Mouse (Mus musculus) kidney, embryonic 15.5 days (tissue): ENCODE results near the gene Ftsj3. TPM values are rescaled to one million over a fixed set of nuclear protein-coding genes. Genes with fewer than 3 reads are reported as not detected.
A peak's percentile ranks its signal among the peaks of the same experiment; 100 is the strongest.

ENCODE experiments used
- ATAC-seq: fragments of 200-750 bp; cut with Nextera tagmentation; replicated peaks from 2 replicates; pipeline ENCODE4 v1.8.0; 2017; ENCODE audit warnings: moderate TSS enrichment; ENCODE audit not compliant: low FRiP score
- H3K27ac ChIP-seq: fragments of 300-500 bp; sonication (generic); 2 replicates; pipeline ENCODE4 v1.5.1; 2015; ENCODE audit warnings: mild to moderate bottlenecking, inconsistent platforms
- H3K27me3 ChIP-seq: fragments of 300-500 bp; sonication (generic); 2 replicates; pipeline ENCODE4 v1.6.1; 2015; ENCODE audit warnings: inconsistent platforms
- H3K36me3 ChIP-seq: fragments of 300-500 bp; sonication (generic); 2 replicates; pipeline ENCODE4 v1.6.1; 2015; ENCODE audit warnings: inconsistent platforms
- H3K4me1 ChIP-seq: fragments of 300-500 bp; sonication (generic); 2 replicates; pipeline ENCODE4 v1.6.1; 2015; ENCODE audit warnings: inconsistent platforms
- H3K4me2 ChIP-seq: fragments of 300-500 bp; sonication (generic); 2 replicates; pipeline ENCODE4 v1.6.1; 2015; ENCODE audit warnings: moderate library complexity, mild to moderate bottlenecking, inconsistent platforms
- H3K4me3 ChIP-seq: fragments of 300-500 bp; sonication (generic); replicated peaks from 2 replicates; pipeline ENCODE4 v1.5.1; 2015; ENCODE audit warnings: mild to moderate bottlenecking, inconsistent platforms
- H3K9ac ChIP-seq: fragments of 300-500 bp; sonication (generic); 2 replicates; pipeline ENCODE4 v1.6.1; 2015; ENCODE audit warnings: mild to moderate bottlenecking, inconsistent platforms
- H3K9me3 ChIP-seq: fragments of 300-500 bp; sonication (generic); replicated peaks from 2 replicates; pipeline ENCODE4 v1.6.1; 2016; ENCODE audit warnings: inconsistent platforms
- WGBS: fragments of 180-500 bp; shearing (Covaris S2); methylation state at CpG from one replicate; pipeline ENCODE4 v1.1.7; 2015; ENCODE audit warnings: mixed read lengths; 5-methylcytosine and 5-hydroxymethylcytosine counted together
- polyA plus RNA-seq: library from polyadenylated mRNA; unstranded; fragments of >200 nt; fragmentation: Nextera tagmentation; extraction: Ambion mirVana; gene quantifications from 2 replicates; pipeline ENCODE4 v1.2.1, GENCODE M21; 2015

Ftsj3 gene
- polyA plus RNA-seq, 1 experiment from 2014 or later = 70.2 TPM

GRCm38 (mm10) chr11:106276454-106276853, 20.6 kb upstream of the Ftsj3 start, which contains the start of gene Tcam1:
TSS of gene Tcam1 (plus strand) at chr11:106276672.
- peak within 1 kb of the TSS; percentile 98 for H3K27ac ChIP-seq
- peaks cover 5% of the 10 kb centered on the region; the same call in 1 of the 2 replicates for H3K27me3 ChIP-seq
- WGBS = 7% methylated on average over 25 of the region's 25 CpGs
- peaks cover 42% of the 10 kb centered on the region for H3K4me1 ChIP-seq
- peak within 1 kb of the TSS; percentile 18; the same call in 1 of the 2 replicates for H3K9ac ChIP-seq
- H3K4me3 ChIP-seq = peak within 1 kb of the TSS; percentile 24
- peak within 1 kb of the TSS; percentile 54 for H3K4me2 ChIP-seq
- H3K9me3 ChIP-seq = no peaks in the 10 kb centered on the region
- no peaks in the 10 kb centered on the region for H3K36me3 ChIP-seq
- ATAC-seq = peak; percentile 23; the same call in 1 of the 2 replicates

- 42% methylated on average over 7 of the region's 7 CpGs for WGBS
Observed at GRCm38 (mm10) chr11:106274971-106275411, 19.1 kb upstream of the Ftsj3 start.

GRCm38 (mm10) chr11:106274374-106274773, 18.5 kb upstream of the Ftsj3 start:
- Histone ChIP-seq H3K36me3 (peaks cover 6% of the 10 kb centered on the region; the same call in 1 of the 2 replicates), H3K27ac (peak overlapping the region; percentile 98), H3K4me2 (no peak overlapping the region), H3K4me3 (no peak overlapping the region), H3K9ac (no peak overlapping the region), H3K27me3 (peaks cover 5% of the 10 kb centered on the region; the same call in 1 of the 2 replicates), H3K9me3 (no peaks in the 10 kb centered on the region), H3K4me1 (peaks cover 59% of the 10 kb centered on the region)
- no peak for ATAC-seq
- 59% methylated on average over 1 of the region's 1 CpGs for whole genome bisulfite sequencing

More at GRCm38 (mm10) chr11:106274971-106275411, 19.1 kb upstream of the Ftsj3 start:
- peaks cover 56% of the 10 kb centered on the region for H3K4me1 ChIP-seq
- H3K4me2 ChIP-seq = peak overlapping the region; percentile 23
- H3K27ac ChIP-seq = peak overlapping the region; percentile 98
- peaks cover 6% of the 10 kb centered on the region; the same call in 1 of the 2 replicates for H3K36me3 ChIP-seq
- no peak overlapping the region for H3K4me3 ChIP-seq
- peak; percentile 9; the same call in 1 of the 2 replicates for ATAC-seq
- H3K9me3 ChIP-seq = no peaks in the 10 kb centered on the region
- H3K27me3 ChIP-seq = peaks cover 5% of the 10 kb centered on the region; the same call in 1 of the 2 replicates
- no peak overlapping the region for H3K9ac ChIP-seq

- ATAC-seq = no peak
- 89% methylated on average over 6 of the region's 6 CpGs for WGBS
- Histone ChIP-seq H3K9me3 (no peaks in the 10 kb centered on the region), H3K27ac (peak overlapping the region; percentile 98), H3K36me3 (peaks cover 6% of the 10 kb centered on the region; the same call in 1 of the 2 replicates), H3K4me1 (peaks cover 64% of the 10 kb centered on the region), H3K4me2 (peak overlapping the region; percentile 80), H3K9ac (no peak overlapping the region), H3K4me3 (peak overlapping the region; percentile 97), H3K27me3 (peaks cover 5% of the 10 kb centered on the region; the same call in 1 of the 2 replicates)
Observed at GRCm38 (mm10) chr11:106273811-106274210, 17.9 kb upstream of the Ftsj3 start.

DNA sequence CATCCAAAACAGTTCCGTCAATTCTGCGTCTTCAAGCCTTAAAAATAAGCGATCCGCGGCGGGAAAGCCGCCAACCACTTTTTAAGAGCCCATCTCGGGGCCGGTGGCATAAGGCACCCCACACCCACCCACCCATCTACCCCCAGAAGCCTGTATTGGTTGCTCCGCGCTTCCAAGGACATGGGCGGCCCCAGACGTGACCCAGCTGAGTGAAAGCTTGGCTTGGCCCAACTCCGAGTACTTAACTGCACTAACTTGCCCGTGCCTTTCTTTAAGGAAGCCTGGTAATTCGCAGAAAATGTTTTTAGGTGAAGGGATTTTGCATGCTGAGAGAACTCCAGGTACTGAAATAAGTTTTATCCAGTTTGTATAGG, 17.4 kb upstream of the Ftsj3 start:
- H3K27ac ChIP-seq = peak overlapping the region; percentile 98
- H3K9ac ChIP-seq = peak overlapping the region; percentile 53
- no peak for ATAC-seq
- H3K4me1 ChIP-seq = peaks cover 69% of the 10 kb centered on the region
- WGBS = 13% methylated on average over 16 of the region's 16 CpGs
- peaks cover 5% of the 10 kb centered on the region; the same call in 1 of the 2 replicates for H3K27me3 ChIP-seq
- no peaks in the 10 kb centered on the region for H3K9me3 ChIP-seq
- peaks cover 6% of the 10 kb centered on the region; the same call in 1 of the 2 replicates for H3K36me3 ChIP-seq
- peak overlapping the region; percentile 97 for H3K4me3 ChIP-seq
- H3K4me2 ChIP-seq = peak overlapping the region; percentile 80

DNA sequence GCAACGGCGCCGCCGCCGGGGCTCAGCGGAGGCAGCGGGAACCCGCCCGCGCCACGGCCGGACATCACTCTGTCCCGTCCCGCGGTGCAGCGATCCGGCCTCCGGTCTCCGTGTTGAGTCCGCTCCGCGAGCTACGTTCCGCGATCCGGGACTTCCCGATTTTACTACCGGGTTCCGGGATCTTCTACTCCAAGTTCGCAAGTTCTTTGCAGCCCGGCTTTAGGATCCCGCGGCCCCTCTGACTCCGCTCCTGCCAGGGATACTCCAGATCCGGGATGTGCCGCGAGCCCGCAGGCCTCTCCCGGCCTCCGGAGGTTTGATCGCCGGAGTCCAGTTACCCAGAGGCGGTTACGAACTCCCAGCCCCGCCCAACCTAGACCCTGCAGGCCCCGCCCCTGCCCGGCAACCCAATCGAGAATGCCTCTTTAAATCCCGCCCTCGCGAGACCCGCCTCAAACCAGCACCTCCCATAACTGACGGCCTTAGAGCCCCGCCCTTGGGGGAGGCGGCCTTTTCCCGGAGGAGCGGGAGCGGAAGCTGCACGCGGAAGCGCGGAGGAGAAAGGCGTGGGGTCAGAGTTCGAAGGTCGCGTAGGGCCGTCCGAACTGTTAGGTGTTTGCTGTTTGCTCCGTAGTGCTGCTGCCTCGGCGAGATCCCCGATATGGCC, 16.9 kb upstream of the Ftsj3 start, which contains the start of gene Smarcd2:
Smarcd2 (minus strand) TSS at position 329 of the 667 bp plus-strand sequence.
- H3K27ac ChIP-seq = peak within 1 kb of the TSS; percentile 98
- peak within 1 kb of the TSS; percentile 99 for H3K9ac ChIP-seq
- H3K4me1 ChIP-seq = peaks cover 75% of the 10 kb centered on the region
- WGBS = under 1% methylated on average over 72 of the region's 72 CpGs
- H3K9me3 ChIP-seq = no peaks in the 10 kb centered on the region
- peak within 1 kb of the TSS; percentile 81 for H3K4me2 ChIP-seq
- peak; percentile 94 for ATAC-seq
- H3K36me3 ChIP-seq = peaks cover 8% of the 10 kb centered on the region; the same call in 1 of the 2 replicates
- H3K27me3 ChIP-seq = peaks cover under 1% of the 10 kb centered on the region; the same call in 1 of the 2 replicates
- H3K4me3 ChIP-seq = peak within 1 kb of the TSS; percentile 97

DNA sequence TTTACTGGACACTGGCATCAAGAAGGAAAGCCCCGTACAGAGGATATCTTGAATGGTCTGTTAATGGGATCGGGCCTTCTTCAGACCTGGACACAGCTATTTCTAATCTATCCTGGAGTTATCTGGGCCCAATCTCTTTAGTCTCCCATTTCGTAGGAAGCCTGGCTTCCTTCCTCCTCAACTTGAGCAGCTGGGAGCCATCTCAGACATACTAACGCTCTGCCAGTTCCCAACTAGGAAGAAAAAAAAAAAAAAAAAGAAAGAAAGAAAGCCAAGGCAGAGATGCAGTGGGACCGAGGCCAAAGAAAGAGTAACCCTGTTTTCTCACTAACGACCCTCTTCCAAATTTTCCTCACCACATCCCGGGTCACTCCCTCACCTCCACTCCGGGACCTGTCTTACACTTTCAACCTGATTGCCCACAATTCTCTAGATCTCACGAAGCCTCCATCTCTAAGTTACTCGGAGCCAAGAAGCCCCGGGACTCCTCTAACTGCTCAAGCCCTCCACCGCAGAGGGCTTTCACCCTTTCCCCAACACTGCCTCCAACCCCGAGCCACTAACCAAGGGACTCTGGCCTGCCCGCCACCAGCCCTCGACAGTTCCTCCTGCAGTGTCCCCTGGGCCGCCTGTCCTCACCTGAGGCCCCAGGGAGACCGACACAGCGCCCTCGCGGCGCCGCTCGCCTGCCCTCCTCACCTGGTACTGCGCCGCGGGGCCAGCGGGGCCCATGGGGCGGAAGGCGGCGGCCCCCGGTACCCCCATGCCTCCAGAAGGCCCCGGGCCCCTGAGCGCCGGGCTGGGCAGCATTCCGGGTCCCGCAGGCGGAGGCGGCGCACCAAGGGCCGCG, 16.1 kb upstream of the Ftsj3 start:
- H3K27ac ChIP-seq = peak overlapping the region; percentile 98
- peak overlapping the region; percentile 81 for H3K4me2 ChIP-seq
- peak overlapping the region; percentile 97 for H3K4me3 ChIP-seq
- H3K27me3 ChIP-seq = no peaks in the 10 kb centered on the region
- H3K4me1 ChIP-seq = peaks cover 81% of the 10 kb centered on the region
- H3K9me3 ChIP-seq = no peaks in the 10 kb centered on the region
- H3K9ac ChIP-seq = peak overlapping the region; percentile 99
- peaks cover 15% of the 10 kb centered on the region for H3K36me3 ChIP-seq
- ATAC-seq = peak; percentile 50
- WGBS = under 1% methylated on average over 41 of the region's 41 CpGs

DNA sequence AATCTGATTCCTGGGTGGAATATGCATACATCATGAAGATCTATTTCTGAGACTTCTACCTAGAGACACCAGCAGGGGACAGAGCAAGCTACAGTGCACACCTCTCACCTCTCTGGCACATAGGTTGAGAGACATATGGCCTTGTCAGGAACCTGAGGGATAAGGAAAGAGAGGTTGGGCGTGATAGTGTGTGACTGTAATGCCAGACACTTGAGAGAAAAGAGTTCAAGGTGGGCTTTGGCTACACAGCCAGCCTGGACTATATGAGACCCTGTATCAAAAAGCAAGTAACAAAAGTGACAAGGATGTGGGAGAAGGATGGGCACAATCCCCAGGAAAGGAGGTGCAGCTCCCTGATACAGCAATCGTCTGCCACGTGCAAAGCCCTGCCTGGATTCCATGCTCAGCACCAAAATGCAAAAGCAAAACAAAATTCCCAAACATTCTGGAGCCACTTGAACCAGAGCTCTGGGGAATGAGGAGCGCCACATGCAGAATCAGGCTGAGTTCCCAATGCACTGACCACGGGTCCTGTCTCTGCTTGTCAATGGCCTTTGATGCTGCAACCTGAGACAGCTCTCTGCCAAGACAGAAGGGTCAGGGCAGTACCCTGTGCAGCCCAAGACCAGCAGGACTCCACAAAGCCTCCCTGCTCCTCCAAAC, 15.4 kb upstream of the Ftsj3 start:
- WGBS = 18% methylated on average over 5 of the region's 5 CpGs
- no peaks in the 10 kb centered on the region for H3K27me3 ChIP-seq
- peak overlapping the region; percentile 99 for H3K9ac ChIP-seq
- H3K27ac ChIP-seq = peak overlapping the region; percentile 98
- H3K9me3 ChIP-seq = no peaks in the 10 kb centered on the region
- H3K4me2 ChIP-seq = peak overlapping the region; percentile 81
- peaks cover 23% of the 10 kb centered on the region for H3K36me3 ChIP-seq
- peaks cover 75% of the 10 kb centered on the region for H3K4me1 ChIP-seq
- ATAC-seq = no peak
- peak overlapping the region; percentile 97 for H3K4me3 ChIP-seq

GRCm38 (mm10) chr11:106269060-106269431, 13.2 kb upstream of the Ftsj3 start:
- Histone ChIP-seq H3K27ac (peak overlapping the region; percentile 83), H3K36me3 (peaks cover 45% of the 10 kb centered on the region), H3K9ac (no peak overlapping the region), H3K9me3 (no peaks in the 10 kb centered on the region), H3K4me1 (peaks cover 53% of the 10 kb centered on the region), H3K27me3 (no peaks in the 10 kb centered on the region), H3K4me2 (peak overlapping the region; percentile 45), H3K4me3 (peak overlapping the region; percentile 18)
- no peak for ATAC-seq
- 10% methylated on average over 3 of the region's 3 CpGs for WGBS

DNA sequence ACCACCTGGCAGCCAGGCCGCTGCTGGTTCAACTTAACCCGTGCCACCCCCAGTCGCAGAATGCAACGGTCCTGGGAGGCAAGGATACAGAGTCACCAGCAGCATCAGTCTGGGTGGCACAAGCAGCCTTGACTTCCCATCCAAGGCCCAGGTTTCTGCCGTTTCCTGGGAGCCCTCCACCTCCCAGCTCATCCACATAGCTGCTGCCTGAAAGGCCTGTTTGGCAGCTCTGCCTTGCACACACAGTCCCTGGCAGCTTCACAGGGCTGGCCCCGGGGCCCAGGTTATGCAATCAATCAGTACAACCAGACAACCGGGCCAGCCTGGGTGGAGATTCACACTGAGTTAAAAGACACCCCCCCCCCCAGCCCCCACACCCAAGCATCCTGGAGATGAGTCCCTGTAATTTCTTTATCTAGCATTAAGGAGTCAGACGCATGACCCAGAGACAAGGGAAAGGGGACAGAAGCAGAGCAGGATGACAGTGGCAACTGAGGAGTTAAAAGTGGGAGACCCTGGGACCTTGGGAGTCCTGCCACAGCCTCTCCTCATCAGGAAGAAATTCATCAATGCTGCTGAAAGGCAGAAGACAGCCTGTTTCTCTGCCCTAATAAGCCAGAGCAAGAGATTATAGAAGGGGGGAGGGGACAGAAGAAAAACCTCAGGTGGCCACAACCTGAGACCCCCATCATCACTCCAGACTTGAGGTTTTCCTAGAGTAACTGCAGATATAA, 12.6 kb upstream of the Ftsj3 start:
- peak overlapping the region; percentile 35 for H3K9ac ChIP-seq
- H3K27ac ChIP-seq = peak overlapping the region; percentile 83
- H3K4me1 ChIP-seq = peaks cover 47% of the 10 kb centered on the region
- peaks cover 50% of the 10 kb centered on the region for H3K36me3 ChIP-seq
- no peak for ATAC-seq
- no peaks in the 10 kb centered on the region for H3K9me3 ChIP-seq
- no peaks in the 10 kb centered on the region for H3K27me3 ChIP-seq
- WGBS = 28% methylated on average over 8 of the region's 8 CpGs
- H3K4me3 ChIP-seq = peak overlapping the region; percentile 18; the same call in 1 of the 2 replicates
- H3K4me2 ChIP-seq = peak overlapping the region; percentile 45

DNA sequence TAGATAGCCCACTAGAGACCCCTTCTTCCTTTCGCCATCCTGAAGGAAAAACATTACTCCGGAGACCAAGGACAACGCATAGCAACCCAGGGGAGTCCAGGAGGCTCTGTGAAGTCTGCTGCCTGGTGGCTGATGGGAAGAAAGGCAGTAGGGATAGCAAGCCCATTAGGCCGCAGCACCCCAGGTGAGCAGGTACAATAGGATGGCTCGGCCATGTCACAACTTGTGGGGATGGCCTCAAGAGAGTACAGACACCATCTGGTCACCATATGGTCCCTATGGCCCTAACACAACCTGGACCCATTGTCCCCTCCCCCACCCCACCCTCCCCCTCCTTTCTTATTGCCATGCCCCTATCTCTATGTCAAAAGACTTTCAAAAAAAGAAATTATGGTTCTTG, 12.0 kb upstream of the Ftsj3 start:
- 57% methylated on average over 5 of the region's 5 CpGs for WGBS
- H3K9me3 ChIP-seq = no peaks in the 10 kb centered on the region
- no peaks in the 10 kb centered on the region for H3K27me3 ChIP-seq
- H3K27ac ChIP-seq = peak overlapping the region; percentile 83
- H3K4me2 ChIP-seq = peak overlapping the region; percentile 45
- peaks cover 43% of the 10 kb centered on the region for H3K4me1 ChIP-seq
- peak overlapping the region; percentile 10; the same call in 1 of the 2 replicates for H3K4me3 ChIP-seq
- H3K9ac ChIP-seq = peak overlapping the region; percentile 35; the same call in 1 of the 2 replicates
- peaks cover 57% of the 10 kb centered on the region for H3K36me3 ChIP-seq
- no peak for ATAC-seq
